Mouse (Mus musculus) spleen, adult 2 months (tissue): ENCODE results near the gene Gm20388. TPM values are rescaled to one million over a fixed set of nuclear protein-coding genes. Genes with fewer than 3 reads are reported as not detected.
A peak's percentile ranks its signal among the peaks of the same experiment; 100 is the strongest.

ENCODE experiments used
- DNase-seq, 2 experiments: peaks; one replicate each; pipeline versions ENCODE4 v3.0.0 to v3.0.0-alpha.2; 2012 to 2021; ENCODE audit warnings: low spot score in 2 of 2, low read depth in 1 of 2
- H3K27ac ChIP-seq: fragments of 200-500 bp; 2 replicates; pipeline ENCODE4 v1.5.1; 2012; ENCODE audit warnings: low read length, inconsistent platforms; ENCODE audit not compliant: insufficient read depth
- H3K27me3 ChIP-seq: fragments of 200-500 bp; 2 replicates; pipeline ENCODE4 v1.6.1; 2012; ENCODE audit warnings: mild to moderate bottlenecking, moderate library complexity, low read length, inconsistent platforms; ENCODE audit not compliant: control insufficient read depth, insufficient read depth
- H3K36me3 ChIP-seq: fragments of 200-500 bp; 2 replicates; pipeline ENCODE4 v1.6.1; 2012; ENCODE audit warnings: mild to moderate bottlenecking, low read length, inconsistent platforms; ENCODE audit not compliant: control insufficient read depth, insufficient read depth
- H3K4me1 ChIP-seq: fragments of 200-500 bp; 2 replicates; pipeline ENCODE4 v1.6.1; 2011; ENCODE audit warnings: inconsistent platforms; ENCODE audit not compliant: control insufficient read depth, insufficient read depth, insufficient read length
- H3K4me3 ChIP-seq: fragments of 200-500 bp; 2 replicates; pipeline ENCODE4 v1.5.1; 2011; ENCODE audit warnings: mild to moderate bottlenecking, inconsistent platforms; ENCODE audit not compliant: insufficient read depth, insufficient read length; ENCODE audit errors: extremely low read depth
- CTCF ChIP-seq: fragments of 200-500 bp; IDR thresholded peaks from 2 replicates; pipeline ENCODE4 v1.5.1; 2011; ENCODE audit warnings: mild to moderate bottlenecking, inconsistent platforms; ENCODE audit not compliant: insufficient read depth, insufficient read length, insufficient replicate concordance; ENCODE audit errors: extremely low read depth
- POLR2A ChIP-seq: fragments of 200-500 bp; IDR thresholded peaks from 2 replicates; pipeline ENCODE4 v1.6.1; 2011; ENCODE audit warnings: low read depth, low read length, inconsistent platforms
- WGBS: fragments of 180-500 bp; shearing (Covaris S2); methylation state at CpG from one replicate; pipeline ENCODE4 v1.1.7; 2018; 5-methylcytosine and 5-hydroxymethylcytosine counted together
- polyA plus RNA-seq: library from polyadenylated mRNA; depleted of rRNA; stranded (reverse); fragments of >200 nt; gene quantifications from 2 replicates; pipeline ENCODE4 v1.2.3, GENCODE M21; 2012

The Gm20388 gene
- polyA plus RNA-seq, 1 experiment, result 26.1 TPM

DNA sequence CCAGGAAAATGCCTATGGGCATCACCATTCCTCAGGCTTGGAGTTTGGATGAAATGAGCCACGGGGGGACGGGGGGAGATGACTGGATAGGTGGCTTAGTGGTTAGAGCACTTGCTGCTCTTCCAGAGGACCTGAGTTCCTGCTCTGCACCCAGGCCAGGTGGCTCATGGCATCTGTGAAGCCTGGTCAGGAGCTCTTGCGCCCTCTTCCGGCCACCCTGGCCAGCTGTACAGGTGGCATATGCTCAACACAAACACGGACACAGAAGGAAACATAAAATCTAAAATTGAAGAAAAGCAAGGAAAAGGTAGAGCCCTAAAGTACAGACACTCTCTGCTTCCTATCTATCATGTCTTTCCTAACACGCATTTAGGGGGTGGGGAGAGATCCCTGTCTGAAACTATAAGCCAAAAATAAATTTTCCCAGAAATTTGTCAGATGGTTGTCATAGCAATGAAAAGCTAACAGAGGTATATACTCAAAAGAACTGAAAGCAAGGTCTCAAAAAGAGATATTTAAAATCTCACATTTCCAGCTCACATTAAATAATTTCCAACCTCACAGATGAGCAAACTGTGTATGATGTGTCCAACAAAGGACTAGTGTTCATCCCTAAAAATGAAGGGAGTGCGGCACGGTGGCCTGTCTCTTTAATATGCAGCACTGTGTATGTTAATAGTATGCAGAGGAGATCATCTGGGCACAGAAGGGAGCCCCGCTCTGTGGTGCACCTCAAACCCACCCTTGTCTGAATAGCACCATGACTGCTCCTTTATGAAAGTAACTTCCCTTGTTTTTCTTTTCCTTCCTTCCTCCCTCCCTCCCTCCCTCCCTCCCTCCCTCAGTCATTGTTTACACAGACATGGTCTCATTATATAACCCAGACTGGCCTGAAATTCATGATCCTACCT, 3032.4 kb downstream of the Gm20388 start:
- Histone ChIP-seq H3K27me3 (no peaks in the 10 kb centered on the region), H3K27ac (no peak overlapping the region), H3K4me1 (peaks cover 37% of the 10 kb centered on the region), H3K36me3 (no peaks in the 10 kb centered on the region), H3K4me3 (no peak overlapping the region)
- TF ChIP-seq CTCF (peak; percentile 53; the same call in 1 of the 2 replicates), POLR2A (no peak)
- WGBS, result 71% methylated on average over 9 of the region's 9 CpGs
- peak in 1 of 2 experiments; percentile 47 for DNase-seq

DNA sequence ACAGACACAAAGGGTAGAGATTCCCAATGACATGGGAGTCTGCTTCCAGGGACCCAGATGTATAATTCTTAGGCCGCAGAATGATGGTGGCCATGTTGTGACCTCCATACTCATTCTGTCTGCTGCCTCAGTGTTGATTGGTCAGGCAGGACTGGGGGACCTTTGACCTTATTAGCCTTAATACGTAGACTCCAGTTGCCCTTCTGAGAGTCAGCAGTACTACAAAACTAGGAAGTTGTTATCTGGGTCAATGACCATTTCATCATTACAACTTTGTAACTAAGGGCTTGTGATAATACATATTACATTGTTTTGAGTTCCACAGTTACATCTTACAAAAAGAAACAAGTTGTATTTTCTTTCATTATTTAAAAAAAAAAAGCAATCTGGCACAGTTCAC, 3035.1 kb downstream of the Gm20388 start:
- TF ChIP-seq CTCF (no peak), POLR2A (no peak)
- H3K4me1 ChIP-seq, result peaks cover 25% of the 10 kb centered on the region
- H3K27me3 ChIP-seq, result no peaks in the 10 kb centered on the region
- H3K4me3 ChIP-seq, result no peak overlapping the region
- H3K27ac ChIP-seq, result no peak overlapping the region
- 83% methylated on average over 2 of the region's 2 CpGs for WGBS
- H3K36me3 ChIP-seq, result no peaks in the 10 kb centered on the region
- no peak for DNase-seq

DNA sequence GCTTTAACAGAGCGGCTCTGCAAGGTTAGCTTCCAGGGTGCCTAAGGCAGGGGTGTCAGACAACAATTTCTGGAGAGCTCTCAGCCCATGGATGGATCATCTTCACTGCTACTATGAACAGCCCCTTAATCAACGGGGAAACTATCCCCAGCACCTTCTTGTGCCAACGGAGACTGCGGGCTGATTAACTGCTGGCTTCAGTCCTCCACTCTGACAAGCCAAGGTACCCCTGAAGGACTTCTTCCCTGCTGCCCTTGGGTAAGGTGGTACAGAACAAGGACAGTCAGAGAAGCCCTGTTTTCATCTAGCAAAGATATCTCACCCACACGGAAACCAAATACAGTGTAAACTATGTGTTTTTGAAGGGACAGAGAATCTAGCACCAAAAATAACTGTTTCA, 3039.1 kb downstream of the Gm20388 start:
- Histone ChIP-seq H3K36me3 (no peaks in the 10 kb centered on the region), H3K27me3 (no peaks in the 10 kb centered on the region), H3K27ac (no peak overlapping the region), H3K4me1 (peaks cover 39% of the 10 kb centered on the region), H3K4me3 (no peak overlapping the region)
- no peak for TF ChIP-seq CTCF
- TF ChIP-seq POLR2A, result no peak
- 83% methylated on average over 5 of the region's 5 CpGs for WGBS
- DNase-seq, result no peak

DNA sequence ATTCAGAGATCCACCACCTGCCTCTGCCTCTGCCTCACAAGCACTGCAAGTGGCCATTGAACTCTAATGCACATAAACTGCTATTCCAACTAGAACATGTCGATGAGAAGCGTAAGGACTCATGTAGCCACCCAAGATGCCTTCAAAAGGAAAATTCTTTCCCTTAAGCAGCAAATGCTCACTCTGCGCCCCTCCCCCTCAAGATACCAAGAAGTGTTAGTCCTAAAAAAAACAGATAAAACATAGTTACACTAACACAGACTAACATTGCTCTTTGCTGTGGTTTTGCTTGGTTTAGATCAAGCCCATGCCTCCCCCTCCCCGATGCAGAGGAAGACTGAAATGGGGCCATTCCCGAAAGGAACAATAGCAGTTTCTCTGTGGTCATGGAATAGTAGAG, 3040.8 kb downstream of the Gm20388 start:
- Histone ChIP-seq H3K27ac (no peak overlapping the region), H3K4me1 (peaks cover 49% of the 10 kb centered on the region), H3K4me3 (no peak overlapping the region), H3K36me3 (no peaks in the 10 kb centered on the region), H3K27me3 (no peaks in the 10 kb centered on the region)
- 69% methylated on average over 5 of the region's 5 CpGs for WGBS
- TF ChIP-seq CTCF (no peak), POLR2A (no peak)
- no peak for DNase-seq

DNA sequence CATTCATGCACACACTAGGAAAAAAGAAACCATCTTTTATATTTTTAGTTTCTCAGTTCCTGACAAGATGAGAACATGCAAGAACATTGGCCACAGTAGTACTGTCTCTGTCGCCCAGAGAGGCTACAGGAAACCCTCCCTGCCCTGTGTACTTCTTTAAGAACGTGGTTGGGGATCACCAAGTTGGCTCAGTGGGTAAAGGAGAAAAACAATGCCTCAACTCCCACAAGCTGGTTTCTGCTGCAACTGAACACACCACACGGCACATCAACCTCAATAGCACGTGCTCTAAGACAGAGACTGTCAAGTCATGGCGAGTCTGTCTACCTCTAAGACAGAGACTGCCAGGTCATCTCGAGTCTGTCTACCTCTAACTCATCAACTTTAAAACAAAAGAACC, 3042.4 kb downstream of the Gm20388 start:
- H3K27ac ChIP-seq, result no peak overlapping the region
- no peak overlapping the region for H3K4me3 ChIP-seq
- TF ChIP-seq POLR2A (no peak), CTCF (no peak)
- DNase-seq, result no peak
- peaks cover 50% of the 10 kb centered on the region for H3K4me1 ChIP-seq
- 18% methylated on average over 6 of the region's 6 CpGs for WGBS
- H3K27me3 ChIP-seq, result no peaks in the 10 kb centered on the region
- no peaks in the 10 kb centered on the region for H3K36me3 ChIP-seq

DNA sequence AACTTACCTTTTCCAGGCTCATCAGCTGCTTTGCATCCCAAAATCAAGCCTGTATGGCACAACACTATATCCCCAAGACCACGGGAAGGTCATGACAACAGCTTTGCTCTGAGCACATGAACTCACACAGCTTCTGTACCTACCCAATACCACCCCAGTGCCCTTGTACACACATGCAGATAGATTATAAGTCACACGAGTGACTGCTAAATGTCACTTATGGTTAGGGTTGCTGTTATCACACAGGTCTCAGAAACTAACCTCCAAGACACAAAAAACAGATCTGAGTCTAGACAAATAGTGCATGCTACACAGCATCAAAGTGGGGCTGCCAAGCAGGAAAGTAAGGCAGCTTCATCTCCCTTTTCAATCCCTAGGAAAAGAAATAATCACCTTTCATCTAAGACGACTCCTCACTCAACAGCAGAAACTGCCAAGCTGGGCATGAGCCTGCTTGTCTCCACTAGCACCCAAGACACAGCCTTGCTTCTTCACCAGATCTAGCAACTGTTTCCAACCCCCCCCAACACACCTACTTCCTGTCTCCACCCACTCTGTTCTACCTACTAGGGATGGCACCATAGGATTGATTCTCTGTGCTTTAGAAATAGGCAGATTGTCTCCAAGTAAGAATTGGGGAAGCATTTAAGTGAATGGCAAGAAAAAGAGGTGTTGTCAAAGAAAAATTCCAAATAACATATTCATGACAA, 3043.6 kb downstream of the Gm20388 start:
- Histone ChIP-seq H3K36me3 (no peaks in the 10 kb centered on the region), H3K27me3 (no peaks in the 10 kb centered on the region), H3K4me3 (no peak overlapping the region), H3K4me1 (peaks cover 45% of the 10 kb centered on the region), H3K27ac (0 out of 2 replicates have a peak overlapping the region, but pooled peaks have one; percentile 21)
- 54% methylated on average over 3 of the region's 3 CpGs for WGBS
- DNase-seq, result peak in 1 of 2 experiments; percentile 27
- TF ChIP-seq CTCF, result no peak
- no peak for TF ChIP-seq POLR2A
